Mouse (Mus musculus) brain, embryonic 14.5 days (tissue): ENCODE measurements around the gene Sec62.

Source experiments
- CTCF ChIP-seq: fragments of 200-500 bp; IDR thresholded peaks from 2 replicates; pipeline ENCODE4 v1.5.1; 2012; ENCODE audit warnings: inconsistent platforms, mild to moderate bottlenecking, moderate library complexity, borderline replicate concordance; ENCODE audit not compliant: insufficient read depth, insufficient read length; ENCODE audit errors: extremely low read depth
- POLR2A ChIP-seq: fragments of 200-500 bp; IDR thresholded peaks from 2 replicates; pipeline ENCODE4 v1.6.1; 2012; ENCODE audit warnings: mild to moderate bottlenecking, inconsistent platforms, borderline replicate concordance; ENCODE audit not compliant: poor library complexity, insufficient read depth, insufficient read length, severe bottlenecking; ENCODE audit errors: extremely low read depth

GRCm38 (mm10) chr3:30771560-30771959, 21.1 kb upstream of the Sec62 start:
- TF ChIP-seq CTCF (no peak), POLR2A (no peak)
